Mouse (Mus musculus) ES-Bruce4 (cell line): ENCODE measurements around the gene Eno4. TPM values are rescaled to one million over a fixed set of nuclear protein-coding genes. Genes with fewer than 3 reads are reported as not detected.

Experiments used
- H3K27ac ChIP-seq: 2 replicates; pipeline ENCODE4 v1.5.1; 2012; ENCODE audit warnings: low read length, inconsistent platforms; ENCODE audit not compliant: insufficient read depth
- H3K27me3 ChIP-seq: 2 replicates; pipeline ENCODE4 v1.6.1; 2012; ENCODE audit warnings: mild to moderate bottlenecking, low read length, inconsistent platforms; ENCODE audit not compliant: control insufficient read depth, poor library complexity, insufficient read depth, severe bottlenecking
- H3K36me3 ChIP-seq: 2 replicates; pipeline ENCODE4 v1.6.1; 2012; ENCODE audit warnings: inconsistent platforms, mild to moderate bottlenecking, low read length, moderate library complexity; ENCODE audit not compliant: control insufficient read depth, poor library complexity, insufficient read depth, severe bottlenecking
- H3K4me1 ChIP-seq: one replicate; pipeline ENCODE4 v1.8.1; 2011; ENCODE audit warnings: low read length; ENCODE audit not compliant: control insufficient read depth, insufficient read depth
- H3K4me3 ChIP-seq: 2 replicates; pipeline ENCODE4 v1.5.1; 2011; ENCODE audit warnings: low read depth, mild to moderate bottlenecking, low read length
- H3K9ac ChIP-seq: 2 replicates; pipeline ENCODE4 v1.6.1; 2012; ENCODE audit warnings: low read depth, mild to moderate bottlenecking, inconsistent platforms; ENCODE audit not compliant: poor library complexity, severe bottlenecking
- H3K9me3 ChIP-seq: replicated peaks from 2 replicates; pipeline ENCODE4 v1.6.1; 2012; ENCODE audit warnings: mild to moderate bottlenecking, low read length, inconsistent platforms; ENCODE audit not compliant: control insufficient read depth, poor library complexity, insufficient read depth, severe bottlenecking
- CTCF ChIP-seq: IDR thresholded peaks from one replicate; pipeline ENCODE4 v1.8.1; 2011; ENCODE audit warnings: low read depth, low read length
- EP300 ChIP-seq: IDR thresholded peaks from 2 replicates; pipeline ENCODE4 v1.6.1; 2011; ENCODE audit warnings: low read depth, low read length; ENCODE audit not compliant: insufficient read depth
- POLR2A ChIP-seq: IDR thresholded peaks from one replicate; pipeline ENCODE4 v1.8.1; 2011; ENCODE audit warnings: low read length; ENCODE audit not compliant: insufficient read depth
- polyA plus RNA-seq: library from polyadenylated mRNA; stranded (reverse); fragments of >200 nt; gene quantifications from 2 replicates; pipeline ENCODE4 v1.2.4, GENCODE M21; 2011; ENCODE audit warnings: low read depth; ENCODE audit not compliant: missing spikeins, insufficient read depth, insufficient read length

The Eno4 gene
- polyA plus RNA-seq, 1 experiment = 1.1 TPM

GRCm38 (mm10) chr19:58908018-58908417, 35.2 kb upstream of the Eno4 start:
- Histone ChIP-seq H3K9me3 (no peaks in the 10 kb centered on the region), H3K4me1 (no peaks in the 10 kb centered on the region), H3K4me3 (no peak overlapping the region), H3K9ac (no peak overlapping the region), H3K36me3 (no peaks in the 10 kb centered on the region), H3K27ac (no peak overlapping the region), H3K27me3 (no peaks in the 10 kb centered on the region)
- TF ChIP-seq CTCF (no peak), POLR2A (no peak), EP300 (no peak)

- no peaks in the 10 kb centered on the region for H3K36me3 ChIP-seq
- H3K27me3 ChIP-seq = no peaks in the 10 kb centered on the region
- no peak overlapping the region for H3K9ac ChIP-seq
- peak overlapping the region; percentile 58 for H3K4me3 ChIP-seq
- no peaks in the 10 kb centered on the region for H3K4me1 ChIP-seq
- no peak for TF ChIP-seq EP300
- TF ChIP-seq CTCF = peak; percentile 24
- H3K9me3 ChIP-seq = no peaks in the 10 kb centered on the region
- H3K27ac ChIP-seq = no peak overlapping the region
Observed at GRCm38 (mm10) chr19:58910941-58911368, 32.3 kb upstream of the Eno4 start.

GRCm38 (mm10) chr19:58911386-58911785, 31.8 kb upstream of the Eno4 start:
- no peaks in the 10 kb centered on the region for H3K4me1 ChIP-seq
- H3K27ac ChIP-seq = no peak overlapping the region
- no peak overlapping the region for H3K9ac ChIP-seq
- H3K27me3 ChIP-seq = no peaks in the 10 kb centered on the region
- H3K9me3 ChIP-seq = no peaks in the 10 kb centered on the region
- H3K4me3 ChIP-seq = no peak overlapping the region
- no peaks in the 10 kb centered on the region for H3K36me3 ChIP-seq
- TF ChIP-seq POLR2A (no peak), CTCF (peak; percentile 55)

- Histone ChIP-seq H3K9me3 (no peaks in the 10 kb centered on the region), H3K27ac (no peak overlapping the region), H3K27me3 (no peaks in the 10 kb centered on the region), H3K36me3 (no peaks in the 10 kb centered on the region), H3K4me1 (no peaks in the 10 kb centered on the region), H3K4me3 (no peak overlapping the region), H3K9ac (no peak overlapping the region)
- TF ChIP-seq EP300 (no peak), POLR2A (no peak), CTCF (no peak)
Observed at GRCm38 (mm10) chr19:58913301-58913700, 29.9 kb upstream of the Eno4 start.

- no peaks in the 10 kb centered on the region for H3K4me1 ChIP-seq
- no peaks in the 10 kb centered on the region for H3K36me3 ChIP-seq
- no peak overlapping the region for H3K27ac ChIP-seq
- H3K9ac ChIP-seq = no peak overlapping the region
- H3K4me3 ChIP-seq = no peak overlapping the region
- H3K9me3 ChIP-seq = no peaks in the 10 kb centered on the region
- no peaks in the 10 kb centered on the region for H3K27me3 ChIP-seq
- TF ChIP-seq EP300 (no peak), POLR2A (no peak), CTCF (no peak)
Observed at GRCm38 (mm10) chr19:58918597-58918996, 24.6 kb upstream of the Eno4 start.

- H3K27me3 ChIP-seq = no peaks in the 10 kb centered on the region
- H3K9me3 ChIP-seq = no peaks in the 10 kb centered on the region
- H3K27ac ChIP-seq = no peak overlapping the region
- no peaks in the 10 kb centered on the region for H3K4me1 ChIP-seq
- no peak overlapping the region for H3K9ac ChIP-seq
- no peak overlapping the region for H3K4me3 ChIP-seq
- H3K36me3 ChIP-seq = no peaks in the 10 kb centered on the region
- TF ChIP-seq CTCF (no peak), POLR2A (no peak), EP300 (no peak)
Observed at GRCm38 (mm10) chr19:58919148-58919547, 24.1 kb upstream of the Eno4 start.
